Mouse (Mus musculus): ENCODE results near the gene Gm45785. TPM values are rescaled to one million over a fixed set of nuclear protein-coding genes. Genes with fewer than 3 reads are reported as not detected.

Gm45785 gene
- polyA plus RNA-seq, 1 experiment = not detected

- no peak overlapping the region for H3K4me3 ChIP-seq (ENCODE audit: insufficient read depth, poor library complexity, severe bottlenecking)
- H3K36me3 ChIP-seq (ENCODE audit: control insufficient read depth, insufficient read depth) = no peaks in the 10 kb centered on the region
- no peaks in the 10 kb centered on the region for H3K79me2 ChIP-seq (ENCODE audit: control insufficient read depth, insufficient read depth)
- H3ac ChIP-seq (ENCODE audit: control insufficient read depth, insufficient read length, low read depth) = no peak overlapping the region
- H3K79me3 ChIP-seq (ENCODE audit: low read depth) = no peaks in the 10 kb centered on the region
- peaks cover 10% of the 10 kb centered on the region for H3K27me3 ChIP-seq (ENCODE audit: control insufficient read depth, insufficient read depth, insufficient read length)
- TF ChIP-seq CTCF (IDR thresholded peaks at IDR 0.05; ENCODE audit: control insufficient read depth, insufficient read depth, insufficient read length) (no peak), CEBPB (IDR thresholded peaks at IDR 0.05; ENCODE audit: low read depth) (no peak), MYOG (IDR thresholded peaks at IDR 0.05; ENCODE audit: control insufficient read depth, extremely low read depth, insufficient read length) (no peak), FOSL1 (IDR thresholded peaks at IDR 0.05; ENCODE audit: insufficient read depth, low read length, poor library complexity, severe bottlenecking) (no peak)
These were observed 62.6 kb downstream of the Gm45785 start for GRCm38 (mm10) chr7:140793541-140793940.

- TF ChIP-seq MAX (IDR thresholded peaks at IDR 0.05) (no peak), USF1 (IDR thresholded peaks at IDR 0.05; ENCODE audit: low read depth) (no peak), FOSL1 (IDR thresholded peaks at IDR 0.05; ENCODE audit: insufficient read depth, low read length, poor library complexity, severe bottlenecking) (no peak), CTCF (IDR thresholded peaks at IDR 0.05; ENCODE audit: control insufficient read depth, insufficient read depth, insufficient read length) (no peak), MYOG (IDR thresholded peaks at IDR 0.05; ENCODE audit: control insufficient read depth, extremely low read depth, insufficient read length) (no peak), MYOD1 (IDR thresholded peaks at IDR 0.05; ENCODE audit: control insufficient read depth, insufficient read length, low read depth) (no peak), CEBPB (IDR thresholded peaks at IDR 0.05; ENCODE audit: low read depth) (no peak)
- no peak overlapping the region for H3K4me3 ChIP-seq (ENCODE audit: insufficient read depth, poor library complexity, severe bottlenecking)
- H3K79me3 ChIP-seq (ENCODE audit: low read depth) = no peaks in the 10 kb centered on the region
- peaks cover 6% of the 10 kb centered on the region for H3K27me3 ChIP-seq (ENCODE audit: control insufficient read depth, insufficient read depth, insufficient read length)
- H3K36me3 ChIP-seq (ENCODE audit: control insufficient read depth, insufficient read depth) = no peaks in the 10 kb centered on the region
- no peak overlapping the region for H3ac ChIP-seq (ENCODE audit: control insufficient read depth, insufficient read length, low read depth)
- H3K79me2 ChIP-seq (ENCODE audit: control insufficient read depth, insufficient read depth) = no peaks in the 10 kb centered on the region
These were observed 68.1 kb downstream of the Gm45785 start for GRCm38 (mm10) chr7:140788053-140788435.

- Histone ChIP-seq H3K79me2 (ENCODE audit: control insufficient read depth, insufficient read depth) (no peaks in the 10 kb centered on the region), H3K4me3 (ENCODE audit: insufficient read depth, poor library complexity, severe bottlenecking) (no peak within 1 kb of the TSS), H3ac (ENCODE audit: control insufficient read depth, insufficient read length, low read depth) (no peak within 1 kb of the TSS), H3K27me3 (ENCODE audit: control insufficient read depth, insufficient read depth, insufficient read length) (peaks cover 3% of the 10 kb centered on the region), H3K36me3 (ENCODE audit: control insufficient read depth, insufficient read depth) (no peaks in the 10 kb centered on the region), H3K79me3 (ENCODE audit: low read depth) (no peaks in the 10 kb centered on the region)
- no peak for TF ChIP-seq FOSL1 (IDR thresholded peaks at IDR 0.05; ENCODE audit: insufficient read depth, low read length, poor library complexity, severe bottlenecking)
- TF ChIP-seq MAX (IDR thresholded peaks at IDR 0.05) = no peak
- TF ChIP-seq MYOG (IDR thresholded peaks at IDR 0.05; ENCODE audit: control insufficient read depth, extremely low read depth, insufficient read length) = no peak
These were observed 68.6 kb downstream of the Gm45785 start, which contains the start of gene Syce1 for GRCm38 (mm10) chr7:140787406-140788052. Gene Syce1 (minus strand): TSS chr7:140787852.

DNA sequence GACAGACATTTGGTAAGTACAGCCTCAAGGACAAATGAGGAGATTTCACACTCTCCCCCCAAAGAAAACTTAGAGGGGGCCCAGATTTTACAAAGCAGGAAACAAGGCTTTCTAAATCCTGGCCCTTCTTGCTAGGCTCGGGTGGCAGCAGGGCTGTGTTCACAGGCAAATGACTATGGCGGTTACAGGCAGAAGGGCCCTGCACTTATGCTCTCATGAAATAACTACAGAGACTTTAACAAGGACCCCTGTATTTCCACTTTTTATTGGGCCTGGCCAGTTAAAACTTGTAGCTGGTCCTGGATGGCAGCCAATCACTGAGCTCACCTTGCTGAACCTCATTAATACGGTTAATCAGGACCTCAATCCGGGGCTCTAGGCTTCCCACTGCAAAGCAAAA is 75.6 kb downstream of the Gm45785 start:
- Histone ChIP-seq H3K27me3 (ENCODE audit: control insufficient read depth, insufficient read depth, insufficient read length) (peaks cover 4% of the 10 kb centered on the region), H3K79me3 (ENCODE audit: low read depth) (no peaks in the 10 kb centered on the region), H3K4me3 (ENCODE audit: insufficient read depth, poor library complexity, severe bottlenecking) (no peak overlapping the region), H3ac (ENCODE audit: control insufficient read depth, insufficient read length, low read depth) (no peak overlapping the region), H3K79me2 (ENCODE audit: control insufficient read depth, insufficient read depth) (no peaks in the 10 kb centered on the region), H3K36me3 (ENCODE audit: control insufficient read depth, insufficient read depth) (no peaks in the 10 kb centered on the region)
- TF ChIP-seq CEBPB (IDR thresholded peaks at IDR 0.05; ENCODE audit: low read depth) = no peak
- TF ChIP-seq MYOG (IDR thresholded peaks at IDR 0.05; ENCODE audit: control insufficient read depth, extremely low read depth, insufficient read length) = no peak
- no peak for TF ChIP-seq FOSL1 (IDR thresholded peaks at IDR 0.05; ENCODE audit: insufficient read depth, low read length, poor library complexity, severe bottlenecking)
- no peak for TF ChIP-seq USF1 (IDR thresholded peaks at IDR 0.05; ENCODE audit: low read depth)
- no peak for TF ChIP-seq MYOD1 (IDR thresholded peaks at IDR 0.05; ENCODE audit: control insufficient read depth, insufficient read length, low read depth)
- TF ChIP-seq MAX (IDR thresholded peaks at IDR 0.05) = no peak
- TF ChIP-seq CTCF (IDR thresholded peaks at IDR 0.05; ENCODE audit: control insufficient read depth, insufficient read depth, insufficient read length) = no peak

Other genes starting within 250 kb of the Gm45785 start
- gene Olfr61, start 227.4 kb downstream of the Gm45785 start, polyA plus RNA-seq (2012; fragmentation: generic; extraction: Trizol) = not detected
- not detected for gene Olfr53, start 209.9 kb downstream of the Gm45785 start, polyA plus RNA-seq (2012; fragmentation: generic; extraction: Trizol)
- gene Olfr539, start 196.4 kb downstream of the Gm45785 start, polyA plus RNA-seq (2012; fragmentation: generic; extraction: Trizol) = not detected
- not detected for gene Olfr45, start 174.4 kb downstream of the Gm45785 start, polyA plus RNA-seq (2012; fragmentation: generic; extraction: Trizol)
- gene Olfr541, start 159.1 kb downstream of the Gm45785 start, polyA plus RNA-seq (2012; fragmentation: generic; extraction: Trizol) = not detected
- gene Cyp2e1, start 92.6 kb downstream of the Gm45785 start, polyA plus RNA-seq (2012; fragmentation: generic; extraction: Trizol) = not detected
- not detected for gene Syce1, start 68.5 kb downstream of the Gm45785 start, polyA plus RNA-seq (2012; fragmentation: generic; extraction: Trizol)
- gene Zfp941, start 34.2 kb downstream of the Gm45785 start, polyA plus RNA-seq (2012; fragmentation: generic; extraction: Trizol) = 0.18 TPM
- not detected for gene Urah, start 21.3 kb downstream of the Gm45785 start, polyA plus RNA-seq (2012; fragmentation: generic; extraction: Trizol)
- gene Scgb1c1, start 10.8 kb downstream of the Gm45785 start, polyA plus RNA-seq (2012; fragmentation: generic; extraction: Trizol) = not detected
- gene Odf3, start 8.5 kb downstream of the Gm45785 start, polyA plus RNA-seq (2012; fragmentation: generic; extraction: Trizol) = 0.02 TPM
- gene Ric8a, start 626 bp upstream of the Gm45785 start, polyA plus RNA-seq (2012; fragmentation: generic; extraction: Trizol) = 59.3 TPM
- 19.9 TPM for gene Bet1l, start 1.2 kb upstream of the Gm45785 start, polyA plus RNA-seq (2012; fragmentation: generic; extraction: Trizol)
- 211 TPM for gene Psmd13, start 25.6 kb upstream of the Gm45785 start, polyA plus RNA-seq (2012; fragmentation: generic; extraction: Trizol)
- 17.4 TPM for gene Sirt3, start 26.0 kb upstream of the Gm45785 start, polyA plus RNA-seq (2012; fragmentation: generic; extraction: Trizol)
- 0.81 TPM for gene Cox8b, start 44.1 kb upstream of the Gm45785 start, polyA plus RNA-seq (2012; fragmentation: generic; extraction: Trizol)
- gene Nlrp6, start 64.6 kb upstream of the Gm45785 start, polyA plus RNA-seq (2012; fragmentation: generic; extraction: Trizol) = 0.01 TPM
- 12.2 TPM for gene Pgghg, start 85.1 kb upstream of the Gm45785 start, polyA plus RNA-seq (2012; fragmentation: generic; extraction: Trizol)
- gene Ifitm5, start 94.0 kb upstream of the Gm45785 start, polyA plus RNA-seq (2012; fragmentation: generic; extraction: Trizol) = 0.44 TPM
- not detected for gene Gm45717, start 99.6 kb upstream of the Gm45785 start, polyA plus RNA-seq (2012; fragmentation: generic; extraction: Trizol)
- gene Ifitm2, start 99.7 kb upstream of the Gm45785 start, polyA plus RNA-seq (2012; fragmentation: generic; extraction: Trizol) = 609 TPM
- gene Ifitm1, start 110.9 kb upstream of the Gm45785 start, polyA plus RNA-seq (2012; fragmentation: generic; extraction: Trizol) = 60.7 TPM
- gene Ifitm3, start 154.4 kb upstream of the Gm45785 start, polyA plus RNA-seq (2012; fragmentation: generic; extraction: Trizol) = 956 TPM
- 1.3 TPM for gene Ifitm6, start 161.6 kb upstream of the Gm45785 start, polyA plus RNA-seq (2012; fragmentation: generic; extraction: Trizol)
- not detected for gene Gm17387, start 172.8 kb upstream of the Gm45785 start, polyA plus RNA-seq (2012; fragmentation: generic; extraction: Trizol)
- 4.0 TPM for gene B4galnt4, start 204.8 kb upstream of the Gm45785 start, polyA plus RNA-seq (2012; fragmentation: generic; extraction: Trizol)
- gene Pkp3, start 221.9 kb upstream of the Gm45785 start, polyA plus RNA-seq (2012; fragmentation: generic; extraction: Trizol) = 0.88 TPM
- 13.9 TPM for gene Sigirr, start 244.2 kb upstream of the Gm45785 start, polyA plus RNA-seq (2012; fragmentation: generic; extraction: Trizol)